Mouse (Mus musculus) intestine, embryonic 15.5 days (tissue): ENCODE results near the gene Fbln7. TPM values are rescaled to one million over a fixed set of nuclear protein-coding genes. Genes with fewer than 3 reads are reported as not detected.

Experiments
- ATAC-seq: fragments of 200-750 bp; cut with Nextera tagmentation; 2 replicates; pipeline ENCODE4 v1.8.0; 2017; ENCODE audit warnings: moderate TSS enrichment, moderate library complexity
- H3K27ac ChIP-seq: fragments of 300-500 bp; sonication (generic); 2 replicates; pipeline ENCODE4 v1.5.1; 2015; ENCODE audit warnings: mild to moderate bottlenecking, inconsistent platforms
- H3K27me3 ChIP-seq: fragments of 300-500 bp; sonication (generic); replicated peaks from 2 replicates; pipeline ENCODE4 v1.6.1; 2015; ENCODE audit warnings: inconsistent platforms
- H3K36me3 ChIP-seq: fragments of 300-500 bp; sonication (generic); 2 replicates; pipeline ENCODE4 v1.6.1; 2015; ENCODE audit warnings: inconsistent platforms
- H3K4me1 ChIP-seq: fragments of 300-500 bp; sonication (generic); replicated peaks from 2 replicates; pipeline ENCODE4 v1.6.1; 2015; ENCODE audit warnings: inconsistent platforms
- H3K4me2 ChIP-seq: fragments of 300-500 bp; sonication (generic); replicated peaks from 2 replicates; pipeline ENCODE4 v1.6.1; 2015; ENCODE audit warnings: mild to moderate bottlenecking, inconsistent platforms
- H3K4me3 ChIP-seq: fragments of 300-500 bp; sonication (generic); replicated peaks from 2 replicates; pipeline ENCODE4 v1.5.1; 2015; ENCODE audit warnings: inconsistent platforms
- H3K9ac ChIP-seq: fragments of 300-500 bp; sonication (generic); 2 replicates; pipeline ENCODE4 v1.6.1; 2015; ENCODE audit warnings: inconsistent platforms
- H3K9me3 ChIP-seq: fragments of 300-500 bp; sonication (generic); 2 replicates; pipeline ENCODE4 v1.6.1; 2016; ENCODE audit warnings: inconsistent platforms
- WGBS: fragments of 180-500 bp; shearing (Covaris S2); methylation state at CpG from one replicate; pipeline ENCODE4 v1.1.7; 2015; 5-methylcytosine and 5-hydroxymethylcytosine counted together
- polyA plus RNA-seq: library from polyadenylated mRNA; unstranded; fragments of >200 nt; fragmentation: Nextera tagmentation; extraction: Ambion mirVana; gene quantifications from 2 replicates; pipeline ENCODE4 v1.2.1, GENCODE M21; 2015

The Fbln7 gene
- 8.8 and 9.9 TPM in 2 replicates for polyA plus RNA-seq

DNA sequence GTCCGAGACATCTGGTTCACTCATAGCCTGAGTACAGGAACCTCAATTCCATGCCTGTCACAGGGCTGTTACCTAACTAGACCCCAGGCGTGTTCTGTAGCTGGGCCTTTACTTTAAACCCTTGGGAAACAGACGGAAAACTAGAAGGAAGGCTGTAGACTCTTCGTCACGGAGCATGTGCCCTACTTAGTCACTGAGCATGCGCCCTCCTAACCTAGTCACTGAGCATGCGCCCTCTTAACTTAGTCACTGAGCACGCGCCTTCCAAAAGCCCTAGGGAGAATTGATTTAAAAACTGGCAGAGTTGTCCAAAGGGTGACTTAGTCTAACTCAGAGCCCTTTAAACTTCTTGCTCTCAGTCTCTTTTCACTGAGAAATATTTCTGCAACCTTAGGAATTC, at the start of gene Fbln7:
TSS of gene Fbln7 (plus strand) at position 346 of the 400 bp plus-strand sequence.
- WGBS, result 91% methylated on average over 9 of the region's 9 CpGs
- Histone ChIP-seq H3K36me3 (no peaks in the 10 kb centered on the region), H3K27ac (no peak within 1 kb of the TSS), H3K9me3 (no peaks in the 10 kb centered on the region), H3K4me3 (peak within 1 kb of the TSS; percentile 54), H3K4me1 (peaks cover 10% of the 10 kb centered on the region; the same call in 1 of the 2 replicates), H3K4me2 (peak within 1 kb of the TSS; percentile 99), H3K27me3 (peaks cover 7% of the 10 kb centered on the region), H3K9ac (peak within 1 kb of the TSS; percentile 56)
- ATAC-seq, result no peak

DNA sequence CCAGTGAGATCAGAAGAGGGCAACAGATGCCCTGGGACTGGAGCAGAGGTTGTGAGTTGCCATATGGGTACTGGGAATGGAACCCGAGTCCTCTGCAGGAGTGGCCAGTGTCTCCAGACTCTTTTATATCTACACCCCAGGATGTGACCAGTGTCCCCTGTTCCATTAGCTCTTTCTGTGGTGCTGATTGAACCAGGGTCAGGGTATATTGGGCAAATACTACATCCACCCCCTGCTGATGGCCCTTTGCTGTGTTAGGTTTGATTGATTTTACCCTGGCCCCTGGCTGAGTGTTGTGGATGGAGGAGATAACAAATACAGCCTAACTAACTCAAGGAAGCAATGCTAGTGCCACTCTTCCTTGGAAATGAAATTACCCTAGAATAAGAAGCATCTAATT, 46.5 kb upstream of the Fbln7 start:
- Histone ChIP-seq H3K27ac (no peak overlapping the region), H3K36me3 (no peaks in the 10 kb centered on the region), H3K9me3 (no peaks in the 10 kb centered on the region), H3K4me1 (0 out of 2 replicates have a peak, but pooled peaks cover 12% of the 10 kb centered on the region), H3K4me2 (no peak overlapping the region), H3K9ac (no peak overlapping the region), H3K4me3 (no peak overlapping the region), H3K27me3 (no peaks in the 10 kb centered on the region)
- ATAC-seq, result no peak
- WGBS, result 80% methylated on average over 1 of the region's 1 CpGs

DNA sequence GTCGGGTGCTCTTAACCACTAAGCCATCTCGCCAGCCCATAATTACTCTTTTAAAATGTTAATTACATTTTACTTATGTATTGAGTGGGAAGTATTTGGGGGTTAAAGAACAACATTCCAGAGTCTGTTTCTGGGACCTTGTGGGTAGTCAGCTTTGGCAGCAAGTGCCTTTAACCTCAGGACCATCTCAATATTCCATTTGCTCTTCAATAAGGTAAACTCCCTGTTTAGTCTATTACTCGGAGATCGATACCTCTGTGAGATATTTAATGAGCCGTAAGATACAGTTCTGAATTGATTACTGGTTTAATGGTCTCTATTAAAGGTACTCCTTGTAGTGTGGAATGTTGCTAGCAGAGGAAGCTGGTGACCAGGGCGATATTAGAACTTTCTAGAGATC, 45.9 kb upstream of the Fbln7 start:
- Histone ChIP-seq H3K27ac (peak overlapping the region; percentile 18; the same call in 1 of the 2 replicates), H3K4me1 (0 out of 2 replicates have a peak, but pooled peaks cover 15% of the 10 kb centered on the region), H3K27me3 (no peaks in the 10 kb centered on the region), H3K4me2 (peak overlapping the region; percentile 78), H3K36me3 (no peaks in the 10 kb centered on the region), H3K4me3 (peak overlapping the region; percentile 14; the same call in 1 of the 2 replicates), H3K9me3 (no peaks in the 10 kb centered on the region), H3K9ac (no peak overlapping the region)
- no peak for ATAC-seq
- WGBS, result 40% methylated on average over 6 of the region's 6 CpGs

- H3K27me3 ChIP-seq, result no peaks in the 10 kb centered on the region
- H3K4me1 ChIP-seq, result 0 out of 2 replicates have a peak, but pooled peaks cover 15% of the 10 kb centered on the region
- H3K36me3 ChIP-seq, result no peaks in the 10 kb centered on the region
- H3K27ac ChIP-seq, result peak overlapping the region; percentile 92
- H3K4me2 ChIP-seq, result peak overlapping the region; percentile 78
- 0 out of 2 replicates have a peak, but pooled peaks have one; percentile 0 for ATAC-seq
- peak overlapping the region; percentile 42; the same call in 1 of the 2 replicates for H3K9ac ChIP-seq
- no peaks in the 10 kb centered on the region for H3K9me3 ChIP-seq
- under 1% methylated on average over 7 of the region's 7 CpGs for WGBS
- peak overlapping the region; percentile 81 for H3K4me3 ChIP-seq
Measured at GRCm38 (mm10) chr2:128817387-128817785, 45.4 kb upstream of the Fbln7 start.

DNA sequence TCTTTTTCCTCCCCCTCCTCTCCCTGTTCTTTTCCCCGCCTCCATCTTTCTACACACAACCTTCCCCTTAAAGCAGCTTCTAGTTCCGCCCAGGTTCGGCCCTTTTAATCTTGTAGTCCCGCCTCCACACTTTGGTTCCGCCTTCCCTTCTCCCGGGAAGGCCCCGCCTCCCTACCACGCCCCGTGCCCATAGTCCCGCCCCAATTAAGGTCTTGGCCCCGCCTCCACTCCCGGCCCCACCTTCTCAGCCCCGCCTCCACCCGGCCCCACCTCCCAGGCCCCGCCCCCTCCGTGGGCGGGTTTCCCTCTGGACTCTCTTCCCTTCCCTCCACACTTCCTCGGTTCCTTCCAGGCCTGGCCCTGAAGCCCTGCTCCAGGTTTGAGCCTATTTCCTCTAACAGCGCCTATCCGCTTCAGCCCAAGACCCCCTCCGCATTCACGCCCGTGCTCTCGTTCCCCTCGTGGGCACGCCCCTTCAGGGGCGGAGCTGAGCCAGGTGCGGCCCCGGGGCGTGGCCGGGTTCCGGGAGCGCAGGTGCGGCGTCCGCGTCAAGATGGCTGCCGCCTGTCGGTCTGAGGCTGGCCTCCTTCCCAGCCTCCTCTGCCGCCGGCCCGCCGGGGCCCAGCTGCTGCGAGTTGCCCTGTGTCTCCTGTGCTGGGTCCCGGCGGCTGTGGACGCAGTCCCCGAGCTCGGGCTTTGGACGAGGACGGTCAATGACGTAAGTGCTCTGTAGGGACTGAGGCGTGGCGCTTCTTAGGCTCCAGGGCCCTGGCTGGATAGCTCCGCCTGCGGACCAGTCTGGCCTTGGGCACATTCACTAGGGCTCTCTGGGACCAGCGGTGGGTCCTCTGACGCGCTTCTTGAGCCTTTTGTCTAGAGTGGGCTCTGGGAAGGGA, 44.7 kb upstream of the Fbln7 start, which contains the start of gene Tmem87b:
TSS of gene Tmem87b (plus strand) at position 333 of the 896 bp plus-strand sequence.
- peak within 1 kb of the TSS; percentile 74 for H3K9ac ChIP-seq
- peak within 1 kb of the TSS; percentile 78 for H3K4me2 ChIP-seq
- 0 out of 2 replicates have a peak, but pooled peaks cover 15% of the 10 kb centered on the region for H3K4me1 ChIP-seq
- no peaks in the 10 kb centered on the region for H3K36me3 ChIP-seq
- H3K9me3 ChIP-seq, result no peaks in the 10 kb centered on the region
- under 1% methylated on average over 59 of the region's 59 CpGs for WGBS
- peak within 1 kb of the TSS; percentile 95 for H3K27ac ChIP-seq
- H3K27me3 ChIP-seq, result no peaks in the 10 kb centered on the region
- ATAC-seq, result peak; percentile 94
- peak within 1 kb of the TSS; percentile 81 for H3K4me3 ChIP-seq

DNA sequence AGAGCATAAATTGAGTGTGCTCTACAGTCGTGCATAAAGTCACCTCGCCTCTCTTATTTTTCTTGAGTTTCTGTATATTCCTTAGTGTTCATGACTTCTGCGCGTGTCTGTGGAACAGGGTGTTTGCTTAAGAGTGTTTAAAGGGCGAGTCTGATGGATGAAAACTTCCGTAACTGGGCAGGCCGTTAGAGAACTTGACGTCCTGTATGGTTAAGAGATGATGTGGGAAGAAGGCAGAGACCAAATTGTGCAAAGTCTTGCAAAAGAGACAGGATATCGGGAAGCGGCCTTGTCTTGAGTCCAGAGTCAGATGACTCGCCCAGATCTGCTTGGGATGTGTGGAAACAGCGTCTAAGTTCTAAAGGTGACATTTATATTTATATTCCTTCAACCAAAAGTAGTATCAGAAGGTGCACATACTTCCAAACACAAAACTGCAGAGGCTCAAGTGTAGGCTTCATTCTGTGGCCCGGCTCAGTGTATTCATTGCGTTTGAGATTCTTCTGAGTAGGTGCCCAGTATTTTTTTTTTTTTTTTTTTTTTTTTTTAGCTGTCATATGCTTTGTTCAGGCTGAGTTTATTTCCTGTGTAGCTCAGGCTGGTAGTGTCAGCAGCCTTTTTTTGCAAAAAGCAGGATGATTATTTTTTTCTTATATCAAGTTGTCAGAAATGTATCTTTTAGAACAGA, 43.7 kb upstream of the Fbln7 start:
- peak overlapping the region; percentile 95 for H3K27ac ChIP-seq
- H3K9ac ChIP-seq, result peak overlapping the region; percentile 74
- H3K27me3 ChIP-seq, result no peaks in the 10 kb centered on the region
- no peak for ATAC-seq
- peak overlapping the region; percentile 81 for H3K4me3 ChIP-seq
- H3K4me2 ChIP-seq, result peak overlapping the region; percentile 78
- H3K36me3 ChIP-seq, result no peaks in the 10 kb centered on the region
- 0 out of 2 replicates have a peak, but pooled peaks cover 15% of the 10 kb centered on the region for H3K4me1 ChIP-seq
- 7% methylated on average over 14 of the region's 14 CpGs for WGBS
- H3K9me3 ChIP-seq, result no peaks in the 10 kb centered on the region

DNA sequence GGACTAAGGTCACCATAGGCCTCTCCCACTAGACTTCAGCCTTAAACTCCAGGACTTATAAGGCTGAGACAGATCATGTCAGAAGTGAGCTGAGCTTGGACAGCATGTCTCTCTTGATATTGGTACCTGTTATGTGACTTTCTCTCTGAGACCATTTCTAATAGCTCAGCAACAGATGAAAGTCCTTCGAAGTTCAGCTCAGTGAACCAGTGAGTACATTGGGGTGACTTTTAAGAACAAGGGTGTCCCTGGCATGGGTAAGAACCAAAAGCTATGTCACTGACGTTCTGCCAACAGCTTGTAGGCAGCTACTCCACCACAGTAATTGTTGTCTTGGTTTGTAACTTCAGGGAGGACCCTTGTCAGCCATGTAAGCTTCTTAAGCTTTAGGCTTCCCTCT, 42.1 kb upstream of the Fbln7 start:
- no peak for ATAC-seq
- no peak overlapping the region for H3K4me2 ChIP-seq
- no peaks in the 10 kb centered on the region for H3K9me3 ChIP-seq
- H3K27me3 ChIP-seq, result no peaks in the 10 kb centered on the region
- no peak overlapping the region for H3K9ac ChIP-seq
- no peak overlapping the region for H3K4me3 ChIP-seq
- H3K36me3 ChIP-seq, result no peaks in the 10 kb centered on the region
- 78% methylated on average over 2 of the region's 2 CpGs for whole genome bisulfite sequencing
- H3K27ac ChIP-seq, result no peak overlapping the region
- H3K4me1 ChIP-seq, result 0 out of 2 replicates have a peak, but pooled peaks cover 13% of the 10 kb centered on the region

DNA sequence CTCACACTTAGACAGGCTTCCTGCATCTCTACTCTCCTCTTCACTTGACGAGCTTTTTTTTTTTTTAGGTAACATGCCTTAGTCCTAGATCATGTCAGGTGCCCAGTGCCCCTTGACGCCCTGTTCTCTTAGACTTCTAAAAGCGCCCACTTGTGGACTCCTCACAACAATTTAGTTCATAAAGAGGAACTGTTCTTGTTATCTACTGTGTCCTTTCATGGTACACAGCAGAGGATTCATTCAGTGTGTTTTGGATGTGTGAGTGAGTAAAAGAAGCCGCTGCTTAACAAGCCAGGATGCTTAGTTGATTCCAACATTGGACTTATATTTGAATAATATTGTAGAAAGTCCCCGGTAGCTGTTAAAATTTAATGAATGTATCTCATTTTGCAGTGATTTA, 38.9 kb upstream of the Fbln7 start:
- Histone ChIP-seq H3K27ac (no peak overlapping the region), H3K27me3 (no peaks in the 10 kb centered on the region), H3K4me1 (0 out of 2 replicates have a peak, but pooled peaks cover 12% of the 10 kb centered on the region), H3K36me3 (0 out of 2 replicates have a peak, but pooled peaks cover 1% of the 10 kb centered on the region), H3K9ac (no peak overlapping the region), H3K4me3 (no peak overlapping the region), H3K9me3 (no peaks in the 10 kb centered on the region), H3K4me2 (no peak overlapping the region)
- WGBS, result 93% methylated on average over 5 of the region's 5 CpGs
- ATAC-seq, result no peak

GRCm38 (mm10) chr2:128827787-128828186, 35.0 kb upstream of the Fbln7 start:
- WGBS, result 81% methylated on average over 1 of the region's 1 CpGs
- H3K27ac ChIP-seq, result no peak overlapping the region

DNA sequence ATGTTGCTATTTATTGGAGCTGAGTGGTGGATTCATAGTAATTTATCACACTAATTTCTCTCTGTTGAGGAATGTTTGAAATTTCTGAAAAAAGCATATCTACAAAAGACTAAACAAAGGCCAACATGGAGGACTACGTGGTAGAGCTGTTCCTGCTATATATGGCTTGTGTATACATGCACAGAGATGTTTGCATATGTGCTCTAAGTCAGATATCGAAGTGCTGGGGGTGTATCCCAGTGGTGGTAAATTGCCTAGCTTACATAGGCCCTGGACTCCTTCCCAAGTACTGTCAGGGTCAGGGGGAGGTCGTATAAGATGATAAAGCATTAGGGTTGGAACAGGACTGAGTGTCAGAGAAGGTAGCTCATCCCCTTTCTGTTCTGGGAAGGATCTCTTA, 30.2 kb upstream of the Fbln7 start:
- Histone ChIP-seq H3K9me3 (no peaks in the 10 kb centered on the region), H3K27ac (peak overlapping the region; percentile 66), H3K27me3 (no peaks in the 10 kb centered on the region), H3K4me3 (no peak overlapping the region), H3K9ac (no peak overlapping the region), H3K4me2 (no peak overlapping the region), H3K36me3 (peaks cover 4% of the 10 kb centered on the region; the same call in 1 of the 2 replicates), H3K4me1 (no peaks in the 10 kb centered on the region)
- 51% methylated on average over 3 of the region's 3 CpGs for WGBS
- peak; percentile 62 for ATAC-seq

More at GRCm38 (mm10) chr2:128827787-128828186, 35.0 kb upstream of the Fbln7 start:
- H3K4me3 ChIP-seq, result no peak overlapping the region
- no peak overlapping the region for H3K9ac ChIP-seq
- 0 out of 2 replicates have a peak, but pooled peaks cover 4% of the 10 kb centered on the region for H3K36me3 ChIP-seq
- no peaks in the 10 kb centered on the region for H3K9me3 ChIP-seq
- no peak overlapping the region for H3K4me2 ChIP-seq
- H3K27me3 ChIP-seq, result no peaks in the 10 kb centered on the region
- no peaks in the 10 kb centered on the region for H3K4me1 ChIP-seq
- no peak for ATAC-seq

DNA sequence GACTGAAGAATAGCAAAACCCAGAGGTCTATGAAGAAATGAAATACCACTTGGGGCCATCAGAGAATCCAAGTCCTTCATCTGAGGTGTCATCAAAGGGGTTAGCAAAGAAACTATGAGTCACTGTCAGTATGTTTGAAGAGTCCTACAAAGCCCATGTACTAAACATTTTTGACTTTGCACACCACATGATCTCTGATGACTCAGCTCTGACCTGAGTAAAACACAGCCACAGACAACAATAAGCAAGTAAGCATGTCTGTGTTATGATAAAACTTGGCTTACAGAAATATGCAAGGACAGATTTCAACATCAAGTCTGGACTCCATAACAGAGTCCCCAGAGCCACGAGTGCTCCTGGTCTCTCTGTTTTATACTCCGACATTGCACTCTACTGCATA, 29.7 kb upstream of the Fbln7 start:
- ATAC-seq, result peak; percentile 79
- H3K4me1 ChIP-seq, result no peaks in the 10 kb centered on the region
- WGBS, result 65% methylated on average over 2 of the region's 2 CpGs
- no peak overlapping the region for H3K4me2 ChIP-seq
- no peaks in the 10 kb centered on the region for H3K27me3 ChIP-seq
- H3K27ac ChIP-seq, result peak overlapping the region; percentile 66
- no peak overlapping the region for H3K4me3 ChIP-seq
- H3K36me3 ChIP-seq, result peaks cover 4% of the 10 kb centered on the region; the same call in 1 of the 2 replicates
- no peak overlapping the region for H3K9ac ChIP-seq
- no peaks in the 10 kb centered on the region for H3K9me3 ChIP-seq

GRCm38 (mm10) chr2:128833435-128833834, 29.3 kb upstream of the Fbln7 start:
- Histone ChIP-seq H3K36me3 (peaks cover 4% of the 10 kb centered on the region; the same call in 1 of the 2 replicates), H3K27me3 (no peaks in the 10 kb centered on the region)
- ATAC-seq, result peak; percentile 89

More at GRCm38 (mm10) chr2:128833435-128833834, 29.3 kb upstream of the Fbln7 start:
- WGBS, result 77% methylated on average over 2 of the region's 2 CpGs
- Histone ChIP-seq H3K9me3 (no peaks in the 10 kb centered on the region), H3K4me2 (no peak overlapping the region), H3K9ac (no peak overlapping the region), H3K27ac (peak overlapping the region; percentile 66), H3K4me3 (no peak overlapping the region), H3K4me1 (no peaks in the 10 kb centered on the region)
